Mouse (Mus musculus) kidney, adult 2 months (tissue): ENCODE results near the gene Plxnb2.

ENCODE experiments used
- CTCF ChIP-seq: fragments of 200-500 bp; conservative IDR thresholded peaks from 2 replicates; pipeline ENCODE4 v1.5.1; 2011; ENCODE audit warnings: low read depth, mild to moderate bottlenecking, control low read depth, low read length, moderate library complexity, mixed read lengths; ENCODE audit not compliant: insufficient read depth, insufficient read length
- POLR2A ChIP-seq: fragments of 200-500 bp; IDR thresholded peaks from one replicate; pipeline ENCODE4 v1.6.1; 2011; ENCODE audit warnings: low read depth, low read length, control low read depth

DNA sequence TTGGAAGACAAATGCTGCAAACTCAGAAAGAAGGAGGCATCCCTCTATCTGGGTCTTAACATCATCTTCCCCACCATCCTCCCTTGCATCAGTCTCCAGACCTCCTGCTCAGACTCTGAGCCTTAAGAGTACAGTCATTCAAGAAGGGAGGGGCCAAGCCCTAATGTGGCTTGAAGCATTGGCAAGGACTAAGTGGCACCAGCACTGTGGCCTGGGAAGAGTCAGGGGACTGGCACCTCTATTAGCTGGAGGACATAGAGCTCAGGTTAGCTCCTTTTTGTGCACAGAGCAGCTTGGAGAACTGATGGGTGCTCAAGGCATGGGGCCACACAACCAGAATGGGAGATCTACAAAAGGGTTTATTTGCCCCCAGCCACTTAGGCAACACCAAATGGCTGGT is 50.3 kb downstream of the Plxnb2 start:
- no peak for TF ChIP-seq POLR2A
- no peak for TF ChIP-seq CTCF
